Mouse (Mus musculus) liver, embryonic 16.5 days (tissue): ENCODE data around the gene Fat1. TPM values are rescaled to one million over a fixed set of nuclear protein-coding genes. Genes with fewer than 3 reads are reported as not detected.

Experiments
- ATAC-seq: fragments of 200-750 bp; cut with Nextera tagmentation; 2 replicates; pipeline ENCODE4 v1.8.0; 2017; ENCODE audit warnings: low read depth, mild to moderate bottlenecking, moderate number of reproducible peaks, moderate library complexity
- H3K27ac ChIP-seq: fragments of 300-500 bp; sonication (generic); 2 replicates; pipeline ENCODE4 v1.5.1; 2014; ENCODE audit warnings: mild to moderate bottlenecking, low read length
- H3K27me3 ChIP-seq: fragments of 300-500 bp; sonication (generic); 2 replicates; pipeline ENCODE4 v1.6.1; 2014; ENCODE audit warnings: low read depth, low read length, mixed read lengths; ENCODE audit not compliant: control insufficient read depth, insufficient read depth
- H3K36me3 ChIP-seq: fragments of 300-500 bp; sonication (generic); 2 replicates; pipeline ENCODE4 v1.6.1; 2014; ENCODE audit warnings: mild to moderate bottlenecking; ENCODE audit not compliant: control insufficient read depth, insufficient read depth
- H3K4me1 ChIP-seq: fragments of 300-500 bp; sonication (generic); 2 replicates; pipeline ENCODE4 v1.6.1; 2014; ENCODE audit warnings: low read depth, low read length, mixed read lengths; ENCODE audit not compliant: control insufficient read depth
- H3K4me2 ChIP-seq: fragments of 300-500 bp; sonication (generic); 2 replicates; pipeline ENCODE4 v1.6.1; 2014; ENCODE audit warnings: low read depth, low read length, mixed read lengths
- H3K4me3 ChIP-seq: fragments of 300-500 bp; sonication (generic); 2 replicates; pipeline ENCODE4 v1.5.1; 2014; ENCODE audit warnings: low read depth, mild to moderate bottlenecking, low read length
- H3K9ac ChIP-seq: fragments of 300-500 bp; sonication (generic); 2 replicates; pipeline ENCODE4 v1.6.1; 2014; ENCODE audit warnings: low read depth, low read length
- H3K9me3 ChIP-seq: fragments of 300-500 bp; sonication (generic); replicated peaks from 2 replicates; pipeline ENCODE4 v1.6.1; 2016; ENCODE audit warnings: low read length; ENCODE audit not compliant: control insufficient read depth
- WGBS: fragments of 180-500 bp; shearing (Covaris S2); extraction: QIAGEN DNeasy Blood & Tissue Kit; methylation state at CpG from one replicate; pipeline ENCODE4 v1.1.7; 2014; ENCODE audit not compliant: insufficient replicate concordance; 5-methylcytosine and 5-hydroxymethylcytosine counted together
- polyA plus RNA-seq: library from polyadenylated mRNA; unstranded; fragments of >200 nt; fragmentation: Nextera tagmentation; extraction: Ambion mirVana; gene quantifications from 2 replicates; pipeline ENCODE4 v1.2.1, GENCODE M21; 2015

The Fat1 gene
- 0.71 and 0.76 TPM in 2 replicates for polyA plus RNA-seq

- no peaks in the 10 kb centered on the region for H3K9me3 ChIP-seq
- ATAC-seq, result no peak
- H3K27me3 ChIP-seq, result peaks cover 50% of the 10 kb centered on the region
- under 1% methylated on average over 48 of the region's 49 CpGs for WGBS
- no peaks in the 10 kb centered on the region; the same call in 1 of the 2 replicates for H3K4me1 ChIP-seq
- H3K4me3 ChIP-seq, result peak within 1 kb of the TSS; percentile 40
- no peak within 1 kb of the TSS for H3K9ac ChIP-seq
- no peak within 1 kb of the TSS for H3K27ac ChIP-seq
- peak within 1 kb of the TSS; percentile 66 for H3K4me2 ChIP-seq
- H3K36me3 ChIP-seq, result no peaks in the 10 kb centered on the region
Observed at GRCm38 (mm10) chr8:44934850-44935497, at the start of gene Fat1. Gene Fat1, plus strand, starts transcription at chr8:44935447.

- H3K4me2 ChIP-seq, result no peak overlapping the region
- WGBS, result 56% methylated on average over 6 of the region's 6 CpGs
- no peaks in the 10 kb centered on the region for H3K36me3 ChIP-seq
- H3K27ac ChIP-seq, result no peak overlapping the region
- H3K27me3 ChIP-seq, result no peaks in the 10 kb centered on the region
- H3K4me1 ChIP-seq, result no peaks in the 10 kb centered on the region
- no peak for ATAC-seq
- no peak overlapping the region for H3K9ac ChIP-seq
- H3K4me3 ChIP-seq, result no peak overlapping the region
- no peaks in the 10 kb centered on the region for H3K9me3 ChIP-seq
Observed at GRCm38 (mm10) chr8:44894626-44895025, 40.6 kb upstream of the Fat1 start.

- Histone ChIP-seq H3K27ac (no peak overlapping the region), H3K4me3 (no peak overlapping the region), H3K9ac (no peak overlapping the region), H3K4me2 (no peak overlapping the region), H3K4me1 (no peaks in the 10 kb centered on the region), H3K27me3 (no peaks in the 10 kb centered on the region), H3K9me3 (no peaks in the 10 kb centered on the region), H3K36me3 (no peaks in the 10 kb centered on the region)
- WGBS, result 72% methylated on average over 12 of the region's 12 CpGs
- ATAC-seq, result no peak
Observed at GRCm38 (mm10) chr8:44899575-44899991, 35.7 kb upstream of the Fat1 start.

- Histone ChIP-seq H3K27me3 (no peaks in the 10 kb centered on the region), H3K4me3 (no peak overlapping the region), H3K9me3 (no peaks in the 10 kb centered on the region), H3K4me1 (no peaks in the 10 kb centered on the region), H3K9ac (no peak overlapping the region), H3K4me2 (no peak overlapping the region), H3K27ac (no peak overlapping the region), H3K36me3 (no peaks in the 10 kb centered on the region)
- no peak for ATAC-seq
- WGBS, result 56% methylated on average over 12 of the region's 12 CpGs
Observed at GRCm38 (mm10) chr8:44911126-44911903, 23.9 kb upstream of the Fat1 start.

GRCm38 (mm10) chr8:44919487-44920082, 15.7 kb upstream of the Fat1 start:
- H3K4me1 ChIP-seq, result no peaks in the 10 kb centered on the region
- H3K9me3 ChIP-seq, result no peaks in the 10 kb centered on the region
- WGBS, result 69% methylated on average over 12 of the region's 12 CpGs
- no peaks in the 10 kb centered on the region for H3K27me3 ChIP-seq
- H3K27ac ChIP-seq, result no peak overlapping the region
- ATAC-seq, result no peak
- no peak overlapping the region for H3K9ac ChIP-seq
- H3K4me2 ChIP-seq, result no peak overlapping the region
- H3K4me3 ChIP-seq, result no peak overlapping the region
- no peaks in the 10 kb centered on the region for H3K36me3 ChIP-seq

GRCm38 (mm10) chr8:44920379-44921032, 14.7 kb upstream of the Fat1 start:
- 64% methylated on average over 7 of the region's 7 CpGs for WGBS
- no peak for ATAC-seq
- H3K9me3 ChIP-seq, result no peaks in the 10 kb centered on the region

GRCm38 (mm10) chr8:44924995-44925394, 10.3 kb upstream of the Fat1 start:
- Histone ChIP-seq H3K4me1 (no peaks in the 10 kb centered on the region), H3K4me3 (no peak overlapping the region), H3K4me2 (no peak overlapping the region), H3K36me3 (no peaks in the 10 kb centered on the region), H3K9ac (no peak overlapping the region), H3K9me3 (no peaks in the 10 kb centered on the region; the same call in 1 of the 2 replicates), H3K27me3 (no peaks in the 10 kb centered on the region), H3K27ac (no peak overlapping the region)
- 64% methylated on average over 5 of the region's 5 CpGs for WGBS
- ATAC-seq, result no peak

More at GRCm38 (mm10) chr8:44920379-44921032, 14.7 kb upstream of the Fat1 start:
- Histone ChIP-seq H3K4me3 (no peak overlapping the region), H3K4me2 (no peak overlapping the region), H3K27ac (no peak overlapping the region), H3K9ac (no peak overlapping the region), H3K4me1 (no peaks in the 10 kb centered on the region), H3K36me3 (no peaks in the 10 kb centered on the region), H3K27me3 (no peaks in the 10 kb centered on the region)

GRCm38 (mm10) chr8:44930058-44930457, 5.2 kb upstream of the Fat1 start:
- no peak for ATAC-seq
- H3K9me3 ChIP-seq, result no peaks in the 10 kb centered on the region; the same call in 1 of the 2 replicates
- H3K36me3 ChIP-seq, result no peaks in the 10 kb centered on the region
- 46% methylated on average over 3 of the region's 3 CpGs for WGBS
- H3K9ac ChIP-seq, result no peak overlapping the region
- no peak overlapping the region for H3K27ac ChIP-seq
- no peak overlapping the region for H3K4me2 ChIP-seq
- H3K4me3 ChIP-seq, result no peak overlapping the region
- no peaks in the 10 kb centered on the region for H3K4me1 ChIP-seq
- H3K27me3 ChIP-seq, result peaks cover 12% of the 10 kb centered on the region
